Mouse (Mus musculus) testis, postnatal 10 days (tissue): ENCODE measurements around the gene Rad51b.

ENCODE experiments used
- DNase-seq: peaks from one replicate; pipeline ENCODE4 v3.0.0; 2021; ENCODE audit warnings: low spot score

Gene Rad51b

DNA sequence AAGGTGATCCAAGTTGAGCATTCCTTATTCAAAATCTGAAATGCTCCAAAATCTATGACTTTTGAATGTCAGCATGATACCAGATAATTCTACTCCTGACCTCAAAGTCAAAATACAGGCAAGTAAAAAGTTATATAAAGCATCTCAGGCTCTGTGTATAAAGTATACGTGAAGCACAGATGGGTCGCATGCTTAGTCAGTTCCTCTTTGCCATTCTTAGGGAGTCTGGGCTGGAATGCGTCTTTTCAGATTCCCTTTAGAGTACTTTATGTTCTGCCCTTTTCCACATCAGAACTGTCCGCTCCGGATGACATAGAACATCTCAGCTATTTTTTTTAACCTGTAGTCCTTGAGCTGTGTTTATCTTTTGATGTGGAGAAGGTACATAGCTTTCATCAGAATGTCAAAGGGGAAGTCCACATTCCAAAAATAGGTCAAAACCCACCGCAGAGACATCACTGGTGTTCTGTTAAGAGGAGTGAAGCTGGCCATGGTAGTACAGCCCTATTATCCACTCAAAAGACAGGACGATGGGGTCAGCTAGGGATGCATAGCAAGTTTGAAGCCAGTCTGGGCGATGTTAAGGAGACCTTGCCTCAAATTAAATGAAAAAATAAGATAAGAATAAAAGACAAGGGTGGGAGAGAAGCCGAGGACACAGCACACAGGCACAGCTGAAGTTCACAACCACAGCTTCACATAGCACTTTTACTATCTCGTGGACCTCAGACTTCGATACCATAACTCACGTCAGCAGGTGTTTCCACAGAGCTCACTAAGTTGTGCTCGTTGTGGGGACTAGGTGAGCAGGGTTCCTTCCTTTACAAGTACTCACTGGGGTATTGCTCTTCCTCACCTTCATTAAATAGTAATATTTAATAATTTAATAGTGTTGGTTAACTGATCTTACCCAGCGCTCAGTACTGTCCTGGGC is 395.1 kb downstream of the Rad51b start:
- no peak for DNase-seq

DNA sequence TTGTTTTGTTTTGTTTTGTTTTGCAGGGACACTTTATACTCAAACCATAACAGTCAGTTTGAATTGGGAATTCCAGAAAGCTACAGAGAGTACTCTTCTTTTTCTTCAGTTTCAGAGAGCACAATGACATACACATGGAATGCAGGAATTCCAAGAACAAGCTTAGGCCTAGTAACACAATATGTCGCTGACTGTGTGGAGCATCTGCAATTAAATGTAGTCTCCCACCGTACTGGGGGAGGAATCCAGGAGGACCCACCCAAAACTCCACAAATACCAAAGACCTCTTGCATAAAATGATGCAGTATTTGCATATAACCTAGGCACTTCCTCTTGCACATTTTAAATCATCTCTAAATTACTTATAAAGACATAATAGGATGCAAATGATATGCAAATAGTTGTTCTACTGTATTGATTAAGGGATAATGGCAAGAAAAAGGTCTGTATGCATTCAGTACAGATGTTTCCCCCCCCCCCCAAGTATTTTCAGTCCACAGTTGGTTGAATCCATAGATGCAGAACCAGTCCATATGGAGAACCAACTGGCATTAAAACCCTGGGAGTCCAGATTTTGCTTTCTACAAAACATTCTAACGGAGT is 398.9 kb downstream of the Rad51b start:
- DNase-seq, result no peak

DNA sequence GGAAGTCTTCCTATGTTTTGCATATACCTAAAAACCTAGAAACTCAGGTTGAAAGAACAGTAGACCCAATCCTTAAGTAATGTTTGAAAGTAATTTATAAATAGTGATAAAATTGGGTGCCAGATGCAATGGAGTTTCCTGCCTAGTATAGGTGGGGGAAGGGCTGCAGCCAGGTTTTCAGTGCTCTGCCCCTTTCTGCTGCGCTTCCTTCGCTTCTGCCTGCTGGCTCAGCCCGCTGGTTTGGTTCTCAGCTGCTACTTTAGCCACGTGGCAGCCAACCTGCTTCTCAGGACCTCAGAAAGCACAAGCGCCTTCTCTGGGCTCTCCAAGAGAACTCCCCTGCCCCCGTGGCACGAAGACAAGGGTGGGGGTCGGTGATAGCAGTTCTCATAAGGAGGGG is 406.5 kb downstream of the Rad51b start:
- no peak for DNase-seq

DNA sequence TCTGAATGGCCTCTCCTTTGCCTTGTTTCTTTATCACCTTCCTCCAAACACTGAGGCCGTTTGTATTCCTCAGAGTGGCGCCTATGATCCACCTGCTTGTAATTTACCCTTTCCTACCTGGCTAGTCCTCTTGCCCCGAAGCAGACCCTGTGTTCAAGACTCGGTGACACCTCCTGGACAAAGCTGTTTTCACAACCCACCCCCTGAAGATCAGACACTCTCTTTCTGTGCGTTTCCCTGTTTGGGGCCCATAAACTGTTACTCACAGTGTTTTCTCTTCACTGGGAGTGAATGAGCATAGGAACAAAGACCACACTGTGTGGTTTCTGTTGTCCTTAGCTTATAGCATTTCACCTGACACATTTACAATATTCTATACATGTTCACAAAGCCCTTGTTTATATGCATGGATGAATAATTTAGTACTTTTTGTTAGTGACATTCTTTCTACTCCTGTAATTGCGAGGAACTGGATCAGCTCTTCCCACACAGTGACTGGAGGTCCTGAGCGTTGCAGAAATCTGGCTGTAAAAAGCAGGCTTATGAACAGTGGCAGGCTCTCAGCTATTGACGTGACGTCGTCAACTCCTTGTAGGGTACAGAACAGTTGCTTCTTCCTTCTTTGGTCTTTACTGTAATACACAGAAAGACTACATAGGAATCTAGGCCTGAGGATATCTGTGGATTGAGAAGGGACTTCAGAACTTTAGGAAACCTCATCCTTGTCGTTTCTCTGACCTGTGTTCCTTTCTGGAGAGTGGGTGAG is 408.6 kb downstream of the Rad51b start:
- DNase-seq, result no peak

DNA sequence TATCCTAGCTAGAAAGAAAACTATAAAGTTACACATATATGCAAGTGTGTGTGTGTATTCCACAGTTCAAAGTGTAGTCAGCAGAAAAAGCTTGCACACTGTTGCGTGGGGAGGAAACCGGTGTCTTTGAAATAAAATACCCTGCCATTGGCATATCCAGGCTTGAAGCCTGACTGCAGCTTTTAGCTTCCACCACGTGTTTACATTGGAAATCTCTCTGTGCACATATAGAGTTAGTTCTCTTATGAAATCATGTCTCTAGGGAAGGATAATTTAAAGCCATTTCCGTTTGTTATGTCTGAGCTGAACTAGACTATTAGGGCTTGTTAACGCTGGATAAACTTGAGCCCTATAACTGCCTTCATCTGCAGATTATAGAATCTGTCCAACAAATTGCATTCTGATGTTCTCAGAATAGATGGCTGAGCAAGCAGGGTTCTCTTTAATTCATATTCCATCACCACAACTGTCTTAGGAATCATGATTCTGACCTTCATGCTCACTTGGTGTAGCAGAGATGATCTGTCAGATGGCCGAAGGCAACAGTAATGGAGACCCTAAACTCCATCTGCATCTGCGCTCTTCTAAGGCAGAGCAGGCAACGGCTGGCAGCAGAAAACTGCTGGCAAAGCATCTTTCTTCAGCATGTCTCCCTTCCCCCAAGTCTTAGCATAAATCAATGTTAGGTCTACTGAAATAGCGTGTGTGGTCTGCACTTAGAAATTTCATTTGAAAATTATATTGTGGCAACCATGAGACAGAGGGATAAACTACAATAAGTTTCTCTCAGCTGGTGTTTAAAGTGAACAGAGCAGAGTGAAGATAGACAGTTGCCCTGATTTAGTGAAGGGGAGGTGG is 410.7 kb downstream of the Rad51b start:
- DNase-seq, result no peak

DNA sequence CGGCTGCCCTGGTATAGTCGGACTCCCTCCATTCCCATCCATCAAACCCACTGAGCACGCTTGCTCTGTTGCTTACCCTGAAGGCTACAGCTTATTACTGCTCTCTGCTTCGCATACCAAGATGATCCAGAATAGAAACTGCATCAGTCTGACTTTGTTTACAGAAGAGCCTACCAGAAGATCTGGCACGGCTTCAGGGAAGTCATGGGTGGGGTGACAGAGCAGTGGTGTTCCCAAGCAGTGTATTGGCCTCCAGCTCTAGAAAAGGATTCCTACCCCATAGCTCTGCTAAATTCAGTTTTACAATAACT is 411.3 kb downstream of the Rad51b start:
- DNase-seq, result no peak

DNA sequence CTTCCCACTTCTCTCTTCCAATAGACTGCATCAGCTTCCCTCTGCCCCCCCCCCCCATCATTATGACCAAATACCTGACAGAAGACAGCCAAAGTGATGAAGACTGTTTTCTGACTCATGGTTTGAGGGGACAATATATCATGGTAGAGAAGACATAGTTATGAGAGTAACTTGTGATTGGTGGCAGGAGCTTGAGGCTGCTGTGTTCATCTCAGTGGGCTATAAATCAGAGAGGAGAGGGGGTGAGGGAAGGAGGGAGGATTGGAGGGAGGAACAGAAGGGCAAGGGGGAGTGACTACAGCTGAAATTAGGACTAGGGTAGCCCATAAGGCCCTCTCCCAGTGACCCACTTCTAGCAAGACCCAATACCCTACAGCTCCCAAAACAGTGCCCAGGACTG is 416.2 kb downstream of the Rad51b start:
- no peak for DNase-seq

DNA sequence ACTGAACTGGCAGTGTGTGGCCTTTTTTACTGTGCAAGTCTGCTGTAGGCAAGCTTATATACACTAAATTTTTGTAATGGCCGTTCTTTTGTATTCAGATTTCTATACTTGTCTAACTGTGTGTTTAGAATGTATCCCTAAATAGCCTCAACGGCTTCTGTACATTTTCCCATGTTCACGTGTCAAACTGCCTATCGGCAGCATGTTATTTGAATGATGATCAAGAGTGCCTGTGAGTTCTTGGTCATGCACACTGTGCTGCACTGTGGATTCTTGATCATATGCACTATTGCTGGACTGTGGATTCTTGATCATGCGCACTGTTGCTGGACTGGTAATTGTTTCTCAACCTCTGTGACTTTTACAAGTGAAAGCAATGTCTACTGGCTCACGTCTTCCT is 417.4 kb downstream of the Rad51b start:
- DNase-seq, result no peak

DNA sequence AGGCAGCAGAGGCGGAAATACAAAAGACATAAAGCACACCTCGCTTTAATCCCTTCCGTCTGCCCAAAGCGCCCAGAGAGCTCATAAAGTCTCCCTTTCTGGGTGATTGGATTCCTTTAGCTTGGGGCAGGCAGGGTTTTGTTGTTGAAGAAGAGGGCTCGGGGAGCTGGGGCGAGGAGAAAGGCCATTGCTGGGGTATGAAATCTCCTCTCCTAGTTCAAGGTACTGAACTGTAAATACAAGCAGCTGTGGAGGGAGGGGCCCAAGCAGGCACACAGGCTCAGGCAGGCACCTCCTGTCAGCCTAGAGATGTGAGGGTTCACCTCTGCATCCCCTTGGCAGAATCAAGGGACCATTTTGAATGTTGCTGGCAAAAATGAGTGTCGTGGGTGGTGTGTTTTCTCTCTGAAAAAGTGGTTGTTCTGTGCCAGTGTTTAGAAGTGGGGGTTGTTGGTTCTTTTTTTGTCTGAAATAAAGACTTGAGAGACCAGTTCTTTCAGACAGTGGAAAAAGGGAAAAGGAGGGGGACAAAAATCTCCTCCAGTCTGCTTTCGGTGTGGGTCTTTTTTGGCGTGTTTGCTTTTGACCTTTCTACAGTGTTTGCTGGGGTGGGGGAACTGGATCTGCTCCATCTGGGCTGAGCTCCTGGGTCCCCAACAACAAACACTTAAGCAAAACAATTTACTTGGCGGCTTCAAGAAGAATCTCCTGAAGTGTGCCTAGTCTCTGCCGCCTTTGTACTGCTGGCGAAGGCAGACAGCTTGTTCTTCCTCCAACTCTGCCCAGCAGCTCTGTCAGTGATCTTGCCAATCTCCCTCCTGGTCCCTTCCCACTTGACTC is 418.6 kb downstream of the Rad51b start:
- no peak for DNase-seq

DNA sequence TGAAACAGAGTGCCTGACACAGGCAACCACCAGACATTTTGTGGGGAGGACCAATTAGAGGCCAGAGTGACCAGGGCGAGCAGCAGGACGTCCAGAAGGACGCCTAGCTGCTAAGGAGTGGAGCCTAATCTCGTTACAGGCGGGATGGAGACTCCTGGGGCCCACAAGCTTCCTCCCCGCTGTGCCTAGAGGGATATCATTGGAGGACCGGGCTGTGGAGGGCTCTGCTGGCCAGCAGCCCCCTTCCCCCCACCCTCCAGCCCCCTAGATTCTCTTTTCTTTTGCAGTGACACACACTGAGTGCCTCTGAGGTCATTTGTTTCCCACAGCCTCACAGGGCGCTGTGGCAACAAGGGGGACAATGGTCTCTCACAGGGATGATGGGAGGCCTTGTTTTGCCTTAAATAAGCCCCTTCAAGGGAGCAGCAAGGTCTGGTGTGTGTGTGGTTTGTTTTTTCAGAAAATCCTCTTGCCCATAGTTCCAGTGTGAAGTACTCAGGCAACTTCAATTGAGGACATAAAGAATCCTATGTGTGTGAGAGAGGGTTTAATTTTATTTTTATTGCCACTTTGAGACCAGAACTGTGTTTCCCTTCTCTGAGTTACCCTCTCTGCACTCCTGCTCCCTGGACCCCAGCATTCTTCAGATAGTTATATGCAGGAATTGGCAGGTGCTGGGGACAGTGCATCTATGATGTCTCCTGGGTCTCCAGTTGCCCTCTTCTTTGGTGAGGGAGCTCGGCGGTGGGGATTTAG is 422.2 kb downstream of the Rad51b start:
- DNase-seq, result no peak

DNA sequence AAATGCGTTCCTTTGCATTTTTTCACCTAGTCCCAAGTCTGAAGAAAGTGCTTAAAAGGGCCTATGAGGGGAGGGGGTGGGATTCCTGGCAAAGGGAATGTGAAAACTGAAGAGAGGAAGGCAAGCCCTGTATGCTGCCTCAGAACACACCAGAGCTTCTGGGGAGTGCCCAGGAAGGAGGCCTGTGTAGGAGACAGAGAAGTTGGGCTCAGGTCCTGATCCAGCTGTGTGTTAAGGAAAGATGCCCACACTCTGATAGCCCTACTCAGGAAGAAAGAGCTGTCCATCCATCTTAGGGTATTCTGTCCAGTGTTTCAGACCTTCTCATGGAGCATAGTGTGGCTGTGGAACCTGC is 422.7 kb downstream of the Rad51b start:
- no peak for DNase-seq

DNA sequence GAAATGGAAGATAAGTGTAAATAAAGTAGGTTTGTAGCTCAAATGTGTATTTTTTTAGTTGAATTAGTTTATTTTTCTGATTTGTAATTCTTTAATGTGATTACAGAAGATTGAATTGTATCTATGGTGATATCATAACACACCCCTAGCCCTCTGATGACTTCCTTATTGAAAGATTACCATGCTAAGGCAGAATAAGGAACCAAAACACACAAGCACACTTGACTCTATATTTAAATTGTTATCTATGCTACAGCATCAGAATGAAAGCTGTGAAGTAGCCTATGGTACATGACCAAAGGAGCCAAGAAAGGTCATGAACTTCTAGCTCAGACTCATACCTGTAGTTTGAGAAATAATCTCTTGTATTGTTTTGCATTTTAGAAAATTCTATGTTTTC is 427.8 kb downstream of the Rad51b start:
- DNase-seq, result no peak

DNA sequence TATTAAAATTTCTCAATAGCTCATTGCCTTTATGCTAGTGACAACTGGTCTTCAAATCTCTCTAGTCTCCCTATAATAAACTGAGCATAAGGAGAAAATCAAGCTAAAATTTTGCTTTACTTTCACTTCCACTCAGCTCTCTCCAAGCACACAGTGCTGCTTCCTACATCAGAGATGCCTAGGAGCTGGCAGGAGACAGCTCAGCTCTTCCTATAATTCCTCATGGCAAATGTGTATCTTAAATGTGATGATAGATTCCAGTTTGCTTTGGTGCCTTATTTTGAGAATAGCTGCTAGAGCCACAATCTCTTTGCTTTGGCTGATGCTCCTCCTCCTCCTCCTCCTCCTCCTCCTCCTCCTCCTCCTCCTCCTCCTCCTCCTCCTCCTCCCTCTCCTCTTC is 428.6 kb downstream of the Rad51b start:
- DNase-seq, result no peak

DNA sequence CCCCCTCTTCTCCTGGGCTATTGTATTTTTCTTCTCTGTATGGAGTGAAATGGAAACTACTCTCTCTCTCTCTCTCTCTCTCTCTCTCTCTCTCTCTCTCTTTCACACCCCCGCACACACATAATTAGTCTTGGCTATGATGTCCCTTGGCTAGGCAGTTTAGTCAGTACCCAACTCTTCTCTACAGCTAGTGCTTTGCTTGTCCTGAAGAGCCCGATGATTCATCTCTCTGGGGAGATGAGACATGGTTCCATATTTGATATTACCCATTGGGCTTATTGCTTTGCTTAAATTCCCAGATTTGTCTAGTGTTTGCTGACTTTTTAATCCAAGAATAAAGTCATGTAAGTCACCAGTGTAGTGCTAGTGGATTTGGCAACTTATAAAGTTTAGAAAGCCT is 429.0 kb downstream of the Rad51b start:
- no peak for DNase-seq

DNA sequence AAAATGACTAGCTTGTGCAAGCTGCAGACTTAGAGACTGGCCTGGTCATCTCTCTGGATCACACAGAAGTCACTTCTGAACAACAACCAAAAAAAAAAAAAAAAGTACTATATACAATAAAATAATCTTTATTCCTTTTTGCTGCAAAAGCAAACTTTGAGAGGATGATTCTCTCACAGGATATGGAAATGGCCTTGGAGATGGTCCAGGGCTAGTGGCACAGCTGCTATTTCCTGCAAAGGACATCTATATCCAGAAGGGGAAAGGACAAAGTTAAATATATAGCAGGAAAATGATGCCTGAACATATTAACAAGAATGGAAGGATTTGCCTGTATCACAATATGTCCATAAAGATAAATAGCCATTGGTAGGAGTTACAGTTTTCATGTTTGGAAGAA is 429.9 kb downstream of the Rad51b start:
- DNase-seq, result no peak

DNA sequence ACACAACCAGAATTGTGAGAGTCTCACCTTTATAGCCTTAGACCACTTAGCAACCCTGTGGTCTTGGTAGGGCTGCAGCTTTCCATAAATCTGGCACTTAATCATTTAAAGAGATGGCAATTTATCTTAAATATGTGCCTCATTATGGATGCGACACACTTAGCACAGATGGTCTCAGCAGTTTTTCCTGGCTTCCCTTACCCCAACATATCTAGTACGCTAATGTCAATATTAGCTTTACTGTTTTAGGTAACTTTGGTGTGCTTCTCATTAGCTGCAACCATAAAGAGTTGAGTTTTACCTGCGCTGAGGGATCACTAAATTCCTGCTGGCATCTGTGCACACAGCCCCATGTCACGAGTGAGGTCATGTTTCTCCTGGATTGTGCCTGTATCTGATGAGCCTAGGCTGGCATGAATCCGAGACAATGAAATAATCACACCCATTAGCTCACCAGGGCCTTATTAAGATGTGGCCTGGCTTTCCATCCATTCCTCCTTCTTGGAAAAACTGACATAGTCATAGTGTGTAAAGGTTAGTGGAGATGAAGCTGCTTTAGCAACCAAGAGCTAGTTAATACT is 432.9 kb downstream of the Rad51b start:
- DNase-seq, result no peak

DNA sequence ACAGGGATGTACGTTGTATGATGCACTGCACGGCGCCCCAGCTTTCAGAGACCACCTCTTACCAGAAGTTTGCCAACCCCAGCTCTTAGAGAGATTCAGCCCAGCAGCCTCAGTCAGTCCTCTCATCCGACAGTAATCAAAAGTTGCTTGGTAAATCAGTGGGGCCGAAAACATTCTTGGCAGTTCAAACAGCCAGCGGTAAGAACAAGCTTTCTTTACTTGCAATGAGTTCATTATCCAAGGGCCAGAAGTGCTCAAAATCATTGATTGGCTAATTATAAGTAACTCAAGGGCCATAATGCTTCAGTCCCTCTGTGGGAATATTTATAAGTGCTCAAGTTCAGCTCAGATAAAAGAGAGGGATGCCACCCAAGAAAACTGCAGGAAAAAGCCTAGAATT is 434.8 kb downstream of the Rad51b start:
- DNase-seq, result no peak

DNA sequence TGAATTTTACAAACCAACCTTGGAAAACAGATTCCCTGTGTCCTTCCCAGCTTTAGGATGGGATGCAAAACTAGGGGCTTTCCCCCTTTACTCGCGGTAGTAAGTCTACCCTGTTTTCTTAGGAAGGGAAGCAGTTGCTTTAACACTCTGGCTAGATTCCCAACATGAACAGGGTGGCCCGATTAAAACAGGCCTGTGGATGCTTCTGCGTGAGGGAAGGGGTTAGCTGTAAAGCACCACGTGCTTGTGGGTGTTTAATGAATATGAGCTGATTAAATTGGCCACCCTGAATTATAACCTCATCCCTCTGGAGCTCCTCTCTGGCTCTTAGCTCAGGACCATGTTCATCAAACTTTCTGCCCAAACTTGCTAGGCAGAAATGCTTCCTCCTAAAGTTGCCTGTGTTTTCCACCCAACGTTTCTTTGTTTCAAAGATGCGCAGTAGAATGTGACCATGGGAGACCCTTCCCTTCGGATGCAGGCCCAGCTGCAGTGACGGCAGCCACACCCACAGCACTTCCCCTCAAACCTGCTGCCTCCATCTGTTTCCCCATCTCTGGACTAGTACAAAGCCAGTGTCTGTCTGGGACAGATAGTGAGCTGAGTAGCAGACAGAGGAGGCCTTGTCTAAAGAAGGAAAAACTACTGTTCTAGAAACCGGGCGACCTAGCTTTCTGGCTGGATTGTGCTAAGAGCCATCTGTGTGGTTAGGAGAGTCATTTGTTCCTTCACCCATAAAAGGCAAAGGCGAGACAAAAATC is 435.5 kb downstream of the Rad51b start:
- no peak for DNase-seq

DNA sequence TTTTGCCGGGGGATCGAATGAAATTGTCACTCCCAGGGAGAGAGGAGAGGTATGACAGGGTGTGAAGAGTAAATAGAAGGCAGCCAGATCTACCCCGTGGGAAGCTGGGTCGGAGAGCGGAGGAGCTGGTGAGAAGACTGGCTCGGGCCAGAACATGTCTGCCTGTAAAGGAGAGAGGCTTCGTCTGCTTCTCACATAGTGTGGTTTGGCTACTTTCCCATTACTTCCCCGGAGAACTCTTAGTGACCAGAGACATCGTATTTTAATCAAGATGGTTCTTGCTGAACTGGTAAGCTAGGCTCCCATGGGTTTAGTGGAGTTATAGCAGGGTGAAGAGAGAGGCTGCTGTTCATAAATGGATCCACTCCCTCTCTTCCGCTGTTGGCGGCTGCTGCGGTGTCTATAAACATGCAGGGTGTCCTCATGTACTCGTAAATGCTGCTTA is 438.3 kb downstream of the Rad51b start:
- DNase-seq, result no peak
